Mouse (Mus musculus) cerebellum, postnatal 10 days (tissue): ENCODE measurements at regions not wholly inside any gene's neighbourhood (a gene's known extent, or its start where the extent isn't known, plus 50 kb on each side); places are given as distances from the start of the nearest gene placed in this dataset.

Source experiments
- DNase-seq, 2 experiments: peaks; one replicate each; pipeline ENCODE4 v3.0.0; 2021; ENCODE audit warnings: mixed read lengths in 2 of 2

DNA sequence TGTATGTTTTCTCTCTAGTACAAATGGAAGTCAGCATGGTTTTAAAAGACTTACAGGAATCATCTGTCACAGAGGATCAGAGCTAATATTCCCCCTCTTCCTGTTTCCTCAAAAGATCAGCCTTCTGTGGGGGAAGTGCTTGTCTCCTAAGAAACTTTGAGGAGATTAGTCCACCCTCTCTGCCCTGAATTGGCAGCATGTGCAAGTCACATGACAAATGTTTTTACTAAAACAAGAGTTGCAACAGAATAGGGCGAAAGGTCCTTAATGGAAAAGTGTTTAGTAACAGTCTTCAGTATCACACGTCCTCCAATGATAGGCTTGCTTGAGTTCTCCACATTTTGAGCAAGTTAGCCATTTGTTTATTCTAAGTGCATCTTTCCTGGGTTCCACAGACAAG lies 162.8 kb downstream of the Fzd1 start:
- DNase-seq = no peak

- DNase-seq = no peak
These were observed 163.3 kb downstream of the Fzd1 start for GRCm38 (mm10) chr5:4594562-4594961.

DNA sequence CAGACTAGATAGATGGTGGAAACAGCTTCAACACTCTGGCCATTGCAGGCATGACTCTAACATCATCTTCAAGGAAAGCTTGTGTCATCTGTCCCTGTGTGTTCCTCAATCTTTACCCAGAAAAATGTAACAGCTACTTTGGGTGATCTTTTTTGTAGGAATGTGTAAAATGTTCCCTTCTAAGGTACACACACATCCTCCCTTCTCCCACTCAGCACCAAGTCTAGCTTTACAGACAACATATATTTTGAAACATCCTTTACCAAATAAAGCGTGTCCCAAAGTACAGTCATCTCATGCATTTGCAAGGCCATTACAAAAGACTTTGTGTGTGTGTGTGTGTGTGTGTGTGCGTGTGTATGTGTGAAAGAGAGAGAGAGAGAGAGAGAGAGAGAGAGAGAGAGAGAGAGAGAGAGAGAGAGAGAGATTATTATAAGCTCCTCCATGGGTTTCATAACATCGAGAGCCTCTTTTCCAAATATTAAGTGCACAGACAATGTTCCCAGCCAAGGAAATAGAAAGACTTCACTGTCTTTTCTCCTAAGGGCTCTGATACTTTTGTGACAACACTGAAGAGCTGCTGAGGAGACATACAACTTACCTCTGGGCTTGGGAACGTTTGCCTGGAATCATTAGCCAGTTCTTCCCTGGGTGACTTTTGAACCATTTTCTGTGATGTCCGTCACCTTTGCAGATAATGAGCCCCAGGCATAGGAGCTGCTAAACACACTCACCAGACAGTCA lies 164.0 kb downstream of the Fzd1 start:
- no peak for DNase-seq

DNA sequence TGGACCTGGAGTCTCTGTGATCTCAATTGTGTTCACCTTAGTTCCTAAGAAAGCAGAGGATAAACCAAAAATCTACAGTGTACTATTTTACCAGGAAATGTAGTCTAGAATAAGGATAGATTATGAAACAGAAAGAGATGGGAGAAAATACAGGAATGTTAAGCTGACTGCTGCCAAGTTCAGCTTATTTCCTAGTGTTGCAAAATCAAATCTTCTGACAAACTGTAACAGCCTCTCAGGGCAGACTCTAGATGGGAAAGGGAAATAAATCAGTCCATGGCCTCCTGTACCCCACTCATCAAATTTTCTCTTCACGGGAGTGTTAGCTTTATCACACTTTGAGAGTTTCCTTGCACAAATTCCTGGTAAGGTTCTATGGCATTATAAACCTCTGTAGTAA lies 166.1 kb downstream of the Fzd1 start:
- DNase-seq = no peak

- no peak for DNase-seq
These were observed 174.9 kb downstream of the Fzd1 start for GRCm38 (mm10) chr5:4582702-4583475.

GRCm38 (mm10) chr5:4580185-4580839 lies 177.5 kb downstream of the Fzd1 start:
- no peak for DNase-seq

DNA sequence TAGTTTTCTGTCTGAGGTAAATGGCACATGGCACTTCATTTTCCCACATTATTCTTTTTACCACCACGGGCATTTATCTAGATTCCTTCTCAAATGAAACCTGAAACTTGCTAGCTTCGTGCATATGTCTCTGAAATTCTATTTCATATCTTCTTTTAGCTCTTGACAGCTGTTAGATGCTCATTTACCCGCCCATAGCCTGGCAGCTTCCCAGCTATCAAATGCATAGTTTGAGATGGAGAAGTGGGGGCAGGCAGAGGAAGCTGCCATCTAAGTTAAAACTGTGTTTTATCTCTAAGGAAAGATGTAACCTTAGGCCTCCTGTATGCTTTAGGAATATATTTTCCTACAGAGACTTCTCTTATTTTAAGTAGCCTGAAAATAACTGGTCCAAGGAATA lies 179.0 kb downstream of the Fzd1 start:
- DNase-seq = no peak

- no peak for DNase-seq
These were observed 180.7 kb downstream of the Fzd1 start for GRCm38 (mm10) chr5:4577179-4577578.

- DNase-seq = no peak
These were observed 194.0 kb downstream of the Fzd1 start for GRCm38 (mm10) chr5:4563862-4564261.

DNA sequence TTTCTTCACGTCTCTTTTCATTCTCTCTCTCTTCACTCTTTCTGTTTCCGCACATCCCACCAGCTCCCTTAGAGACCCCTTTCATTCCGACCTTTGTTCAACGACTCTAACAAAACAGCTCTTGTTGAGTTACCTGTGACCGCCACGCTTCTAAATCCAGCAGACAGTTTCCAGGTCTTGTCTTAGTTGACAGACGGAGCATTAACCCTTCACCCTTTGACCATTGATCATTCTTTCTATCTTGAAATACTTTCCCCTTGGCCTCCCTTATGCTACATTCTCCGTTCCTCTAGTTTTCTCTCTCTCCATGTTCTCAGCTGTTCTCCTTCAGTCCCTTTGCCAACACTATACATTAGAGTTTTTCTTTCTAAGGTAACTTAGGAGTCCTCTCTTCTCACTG lies 196.2 kb downstream of the Fzd1 start:
- DNase-seq = no peak

DNA sequence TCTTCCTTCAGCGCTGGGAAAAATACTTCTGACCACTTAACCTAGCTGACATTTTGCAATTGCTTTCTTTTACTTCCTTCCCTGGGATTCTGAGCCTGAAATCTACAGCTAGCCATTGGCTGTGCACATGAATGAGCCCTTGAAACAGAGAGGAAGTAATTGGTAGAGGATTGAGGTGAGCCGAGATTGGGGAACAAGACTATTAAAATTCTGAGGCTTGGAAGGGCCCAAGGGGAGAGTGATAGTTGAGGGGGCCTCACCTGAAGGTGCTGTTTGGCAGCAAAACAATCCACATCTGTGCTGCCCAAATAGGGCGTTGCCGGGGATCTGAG lies 196.7 kb downstream of the Fzd1 start:
- DNase-seq = no peak

GRCm38 (mm10) chr5:4560370-4561138 lies 197.3 kb downstream of the Fzd1 start:
- no peak for DNase-seq

DNA sequence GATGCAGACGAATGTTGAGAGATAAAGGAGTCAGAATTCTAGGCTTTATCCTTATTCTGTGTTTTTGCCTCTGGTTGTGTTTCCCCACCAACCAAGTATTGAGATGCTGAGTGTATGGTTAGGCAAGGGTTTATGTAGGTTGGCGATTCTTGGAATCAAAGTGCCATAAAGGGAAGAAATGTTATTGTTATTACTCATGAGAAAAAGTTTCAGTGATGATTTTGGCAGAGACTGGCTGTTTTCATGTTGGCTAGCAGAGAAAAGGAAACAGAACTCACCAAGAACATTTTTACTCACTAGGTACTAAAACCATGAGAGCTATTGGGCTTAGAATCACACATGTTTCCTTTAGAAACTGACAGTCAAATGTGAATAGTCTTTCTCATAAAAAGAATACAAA lies 202.9 kb downstream of the Fzd1 start:
- no peak for DNase-seq

- DNase-seq = peak; percentile 52 to 57
These were observed 219.3 kb downstream of the Fzd1 start for GRCm38 (mm10) chr5:4538572-4538971.

DNA sequence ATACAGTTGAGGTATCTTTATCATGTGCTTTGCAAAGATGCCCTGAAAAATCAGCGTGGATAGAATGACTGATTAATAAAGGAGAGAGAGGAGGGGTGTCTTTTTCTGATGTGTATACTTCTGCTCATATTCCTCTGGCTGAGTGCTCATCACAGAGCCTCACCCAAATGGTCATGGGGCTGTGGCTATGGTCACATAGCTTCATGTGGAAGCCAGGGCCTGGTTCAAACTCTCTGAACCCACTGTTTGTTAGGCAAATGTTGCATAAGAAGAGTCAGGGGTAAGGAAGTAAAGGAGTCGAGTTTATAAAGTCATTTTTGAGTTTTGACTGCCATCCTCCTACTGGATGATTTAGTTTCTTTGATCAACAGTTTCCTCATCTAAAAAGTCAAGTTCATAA lies 221.0 kb downstream of the Fzd1 start:
- DNase-seq = no peak

DNA sequence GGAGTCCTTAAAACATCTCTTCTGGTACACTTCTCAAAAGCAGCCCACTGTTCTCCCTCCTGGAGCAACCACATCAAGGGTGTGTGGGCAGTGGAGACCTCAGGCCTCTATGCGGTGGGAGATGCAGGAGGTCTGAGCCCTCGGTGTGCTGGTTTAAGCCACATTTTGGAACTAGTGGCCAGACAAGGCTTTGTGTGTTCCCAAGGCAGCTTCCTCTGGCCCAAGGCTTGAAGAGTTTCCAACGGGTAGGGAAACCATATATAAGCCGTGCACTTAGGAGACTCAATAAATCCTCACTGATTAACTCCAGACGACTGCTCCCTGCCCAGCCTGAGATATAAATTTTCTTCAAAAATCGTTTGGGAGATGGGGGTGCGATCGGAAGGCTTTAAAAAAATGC lies 221.9 kb downstream of the Fzd1 start:
- no peak for DNase-seq

DNA sequence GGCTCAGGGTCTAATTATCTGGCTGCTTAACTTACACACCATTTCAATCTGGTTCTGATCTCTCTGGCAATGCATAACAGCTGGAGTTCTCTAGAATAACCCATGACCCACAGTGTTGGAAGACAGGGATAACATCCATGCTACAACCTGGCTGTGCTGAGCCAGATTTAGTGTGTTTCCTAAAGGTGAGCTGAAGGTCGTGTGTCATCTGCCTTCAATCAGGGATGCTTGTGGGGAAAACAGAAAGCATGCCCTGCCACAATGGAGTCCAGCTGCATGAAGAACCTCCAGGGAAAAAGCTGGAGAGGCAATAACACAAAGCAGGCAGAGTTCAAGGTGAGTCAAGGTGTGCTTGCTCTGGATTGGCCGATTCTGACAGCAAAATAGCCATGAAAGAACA lies 223.3 kb downstream of the Fzd1 start:
- no peak for DNase-seq

- DNase-seq = peak; percentile 45 to 60
These were observed 227.4 kb downstream of the Fzd1 start for GRCm38 (mm10) chr5:4530236-4531067.

DNA sequence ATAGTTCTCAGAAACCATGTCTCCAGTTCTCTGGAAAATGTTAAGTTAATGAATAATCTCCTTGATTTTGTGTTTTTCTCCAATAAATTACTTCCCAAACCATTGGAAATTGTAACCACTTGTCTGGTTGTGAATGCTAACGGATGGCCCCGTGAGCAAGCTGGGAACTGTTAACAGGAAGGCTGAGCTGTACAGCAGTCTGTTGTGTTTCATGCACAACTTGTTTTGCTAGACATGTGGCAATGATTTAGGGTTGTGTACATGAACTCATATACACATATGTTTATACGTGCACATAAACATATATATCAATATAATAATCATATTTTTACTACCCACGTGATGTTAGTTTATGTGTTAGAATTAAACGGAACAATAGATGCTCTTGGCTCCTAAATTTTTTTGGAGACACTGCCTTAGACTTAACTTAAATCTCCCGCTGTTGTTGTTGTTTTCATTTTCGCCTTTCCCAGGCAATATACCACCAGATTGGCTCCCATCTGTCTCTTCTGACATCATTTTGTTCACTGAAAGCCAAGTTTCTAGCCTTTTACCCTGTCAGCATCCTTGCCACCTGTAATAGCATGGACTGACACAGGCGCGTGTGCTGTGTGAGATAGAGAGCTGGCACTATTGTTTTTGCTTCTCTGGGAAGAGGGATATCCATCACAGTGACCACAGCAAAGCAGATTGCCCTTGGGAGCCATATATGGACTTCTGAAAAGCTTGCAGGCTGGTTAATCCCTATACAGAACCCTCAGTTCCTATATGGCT lies 231.6 kb downstream of the Fzd1 start:
- DNase-seq = peak; percentile 10 to 28

DNA sequence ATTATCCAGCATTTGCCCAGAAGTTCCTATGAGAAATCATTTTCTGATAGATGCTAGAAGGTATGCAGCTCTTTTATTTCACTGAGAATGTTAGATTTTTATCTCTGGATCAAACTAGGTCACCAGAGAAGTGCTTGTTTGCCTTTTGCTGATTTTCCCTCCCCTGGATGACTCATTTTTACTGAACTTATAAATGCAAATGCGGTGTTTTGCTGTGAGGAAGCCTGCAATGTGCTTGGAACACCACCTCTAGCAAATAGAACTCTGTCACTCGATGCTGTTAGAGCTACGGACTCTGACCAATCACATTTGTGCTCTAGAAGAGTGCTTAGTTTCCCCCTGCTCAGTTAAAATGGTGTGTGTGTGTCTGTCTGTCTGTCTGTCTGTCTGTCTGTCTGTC lies 257.2 kb downstream of the Fzd1 start:
- no peak for DNase-seq

- no peak for DNase-seq
These were observed 258.8 kb downstream of the Fzd1 start for GRCm38 (mm10) chr5:4499036-4499435.

DNA sequence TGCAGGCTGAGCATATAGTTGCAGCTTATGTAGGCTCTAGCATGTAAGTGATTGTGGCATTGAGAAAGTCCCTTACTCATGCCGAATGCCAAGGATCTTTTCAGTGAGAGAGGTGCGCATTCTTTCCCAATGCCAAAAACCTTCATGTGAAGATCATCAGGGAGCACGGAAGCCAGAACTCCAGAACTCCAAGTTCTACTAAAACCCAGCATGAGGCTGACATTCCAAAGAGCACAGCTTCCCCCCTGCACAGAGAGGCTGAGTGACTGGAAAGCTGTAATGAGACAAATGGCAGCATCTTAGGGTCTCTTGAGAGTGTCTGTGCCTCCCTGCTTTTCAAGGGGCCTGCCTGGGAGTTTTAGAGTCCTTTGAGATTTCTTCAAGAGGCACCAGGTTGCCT lies 259.4 kb downstream of the Fzd1 start:
- DNase-seq = no peak
